Mouse (Mus musculus) left cerebral cortex, postnatal 25 days (tissue): ENCODE results near the gene Slc30a10. TPM values are rescaled to one million over a fixed set of nuclear protein-coding genes. Genes with fewer than 3 reads are reported as not detected.

ENCODE experiments used
- DNase-seq, 2 experiments: peaks; one replicate each; pipeline ENCODE4 v3.0.0; 2022; ENCODE audit warnings: low spot score in 2 of 2, mixed read lengths in 1 of 2
- intact Hi-C: fragments of 180-260 bp; cut with DNase I; formaldehyde crosslinking; loops from one replicate; pipeline ENCODE4 v1.15.1; 2025
- total RNA-seq, 2 experiments: library from RNA; stranded (reverse); gene quantifications; 2 replicates each; pipeline ENCODE4 v1.2.3; 2021

Slc30a10 gene
- total RNA-seq, 2 experiments from 2014 or later = 10.4 to 10.5 TPM

DNA sequence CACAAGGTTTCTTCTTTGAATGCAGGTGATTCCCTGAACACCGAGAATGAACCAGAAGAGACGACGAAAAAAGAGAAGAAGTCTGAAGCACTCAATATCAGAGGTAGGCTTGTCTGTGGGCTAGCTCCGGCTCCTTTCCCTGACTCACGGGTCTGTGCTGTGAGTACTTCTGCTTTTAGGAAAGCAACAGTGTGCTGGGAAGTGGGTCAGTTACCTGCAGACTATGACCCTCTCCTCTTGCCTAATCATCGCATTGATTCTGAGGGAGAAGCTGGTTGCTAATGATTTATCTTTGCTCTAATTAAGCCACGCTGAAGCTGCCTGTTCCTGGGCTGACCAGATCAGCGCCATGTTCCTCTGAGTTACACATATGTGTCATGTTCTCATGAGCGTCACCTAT lies 1.7 kb downstream of the Slc30a10 start:
- intact Hi-C loops = no loop called here
- DNase-seq = no peak

- DNase-seq = no peak
- intact Hi-C loops = no loop called here
These were observed 5.4 kb downstream of the Slc30a10 start for GRCm38 (mm10) chr1:185460096-185460495.

DNA sequence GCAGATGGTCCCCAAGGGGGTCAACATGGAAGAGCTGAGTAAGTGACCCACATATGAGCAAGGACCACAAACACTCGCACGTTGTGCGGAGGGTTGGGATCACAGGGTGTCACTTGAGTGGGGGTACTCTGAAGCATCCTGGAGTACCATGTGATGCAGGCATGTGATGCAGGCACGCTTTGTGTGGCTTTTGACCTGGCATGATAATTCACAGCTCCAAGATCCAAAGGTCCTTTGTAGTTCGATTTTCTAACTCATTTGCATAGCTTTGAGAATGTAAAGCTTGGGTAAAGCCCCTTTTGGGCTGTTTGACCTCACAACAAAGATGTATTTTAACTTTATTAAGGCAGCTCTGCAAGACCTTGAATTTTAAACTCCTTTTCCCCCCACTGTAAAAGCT lies 8.2 kb downstream of the Slc30a10 start:
- intact Hi-C loops = no loop called here
- DNase-seq = no peak

- no peak for DNase-seq
- intact Hi-C loops = no loop called here
These were observed 14.9 kb downstream of the Slc30a10 start for GRCm38 (mm10) chr1:185469551-185470021.

DNA sequence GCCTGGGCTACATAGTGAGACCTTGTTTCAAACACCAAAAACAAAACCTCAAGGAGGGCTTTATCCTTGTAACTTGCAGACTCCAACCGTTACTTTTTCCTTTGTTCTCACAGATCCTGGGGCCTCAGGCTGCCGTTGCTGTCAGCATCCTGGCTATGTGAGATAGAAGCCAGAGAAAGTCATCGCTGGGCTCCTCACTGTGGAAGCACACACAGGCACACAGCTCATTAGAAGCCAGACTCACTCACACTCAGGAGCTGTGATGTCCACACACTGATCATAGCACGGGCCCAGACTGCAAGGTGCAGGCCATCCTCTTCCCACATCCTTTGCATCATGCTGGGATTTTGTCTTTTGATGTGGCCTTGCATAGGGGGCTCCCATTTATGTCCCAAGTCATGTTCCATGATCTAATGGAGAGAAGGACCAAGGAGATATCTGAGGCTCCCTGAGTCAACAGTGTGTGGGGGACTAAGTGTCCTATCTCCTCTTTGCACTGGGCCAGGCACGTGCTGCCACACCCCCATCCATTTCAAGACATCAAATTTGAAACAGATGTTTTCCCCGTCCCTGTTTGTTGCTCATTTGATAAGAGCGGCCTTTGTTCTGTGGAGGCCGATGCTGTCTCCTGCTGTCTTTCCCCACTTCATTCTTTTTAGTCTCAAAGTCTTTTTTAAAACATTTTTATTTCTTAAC lies 17.5 kb downstream of the Slc30a10 start:
- intact Hi-C loops = no loop called here
- DNase-seq = no peak

- DNase-seq = no peak
- intact Hi-C loops = no loop called here
These were observed 18.1 kb downstream of the Slc30a10 start for GRCm38 (mm10) chr1:185472730-185473129.

GRCm38 (mm10) chr1:185473437-185473836 lies 18.8 kb downstream of the Slc30a10 start:
- DNase-seq = no peak
- intact Hi-C loops = no loop called here

- intact Hi-C loops = no loop called here
- no peak for DNase-seq
These were observed 25.2 kb downstream of the Slc30a10 start for GRCm38 (mm10) chr1:185479861-185480260.

DNA sequence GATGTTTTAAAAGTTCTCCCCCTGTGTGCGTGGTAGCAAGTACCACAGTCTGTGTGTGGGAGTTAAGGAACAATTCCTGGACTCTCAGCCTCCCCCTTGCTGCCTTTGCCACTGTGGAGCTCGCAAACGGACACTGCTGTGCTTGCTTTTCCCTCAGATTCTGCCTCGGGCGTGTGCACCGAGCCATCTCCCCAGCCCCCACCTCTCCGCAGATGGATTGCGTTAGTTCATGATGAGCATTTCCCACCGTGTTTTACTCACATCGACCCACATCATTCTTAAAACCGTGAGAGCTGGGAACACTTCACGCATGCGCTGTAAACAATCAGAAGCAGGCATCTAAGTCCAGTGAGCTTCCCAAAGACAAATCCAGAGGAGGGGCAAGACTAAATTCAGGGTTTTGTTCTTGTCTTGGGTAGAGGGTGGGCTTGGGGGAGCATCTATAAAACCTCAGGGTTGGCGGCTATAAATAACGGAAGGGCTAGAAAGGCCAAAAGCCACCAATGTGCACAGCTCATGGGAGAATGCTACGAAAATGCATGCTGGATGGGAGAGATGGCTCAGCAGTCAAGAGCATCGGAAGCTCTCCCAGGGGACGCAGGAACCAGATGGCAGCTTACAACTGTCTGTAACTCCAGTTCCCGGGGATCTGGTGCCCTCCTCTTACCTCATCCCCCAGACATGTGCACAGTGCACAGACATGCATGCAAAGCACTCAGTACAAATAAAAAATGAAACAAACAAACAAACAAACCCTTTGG lies 27.5 kb downstream of the Slc30a10 start:
- DNase-seq = peak; percentile 61 to 68
- intact Hi-C loops = no loop called here

DNA sequence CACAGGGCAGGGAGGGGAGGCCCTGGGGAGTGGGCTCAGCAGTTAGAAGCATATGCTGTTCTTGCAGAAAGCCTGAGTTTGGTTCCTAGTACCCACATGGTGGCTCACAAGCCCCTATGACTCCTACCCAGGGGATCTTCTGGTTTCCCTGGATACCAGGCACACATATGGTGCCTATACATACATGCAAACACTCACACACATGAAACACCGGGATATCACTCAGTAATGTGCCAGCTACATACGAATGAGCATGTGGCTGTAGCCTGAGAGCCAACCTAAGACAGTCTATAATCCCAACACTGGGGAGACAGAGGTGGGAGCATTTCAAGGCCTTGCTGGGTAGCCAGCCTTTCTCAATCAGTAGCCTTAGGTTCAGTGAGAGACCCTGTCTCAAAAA lies 28.1 kb downstream of the Slc30a10 start:
- no peak for DNase-seq
- intact Hi-C loops = no loop called here

DNA sequence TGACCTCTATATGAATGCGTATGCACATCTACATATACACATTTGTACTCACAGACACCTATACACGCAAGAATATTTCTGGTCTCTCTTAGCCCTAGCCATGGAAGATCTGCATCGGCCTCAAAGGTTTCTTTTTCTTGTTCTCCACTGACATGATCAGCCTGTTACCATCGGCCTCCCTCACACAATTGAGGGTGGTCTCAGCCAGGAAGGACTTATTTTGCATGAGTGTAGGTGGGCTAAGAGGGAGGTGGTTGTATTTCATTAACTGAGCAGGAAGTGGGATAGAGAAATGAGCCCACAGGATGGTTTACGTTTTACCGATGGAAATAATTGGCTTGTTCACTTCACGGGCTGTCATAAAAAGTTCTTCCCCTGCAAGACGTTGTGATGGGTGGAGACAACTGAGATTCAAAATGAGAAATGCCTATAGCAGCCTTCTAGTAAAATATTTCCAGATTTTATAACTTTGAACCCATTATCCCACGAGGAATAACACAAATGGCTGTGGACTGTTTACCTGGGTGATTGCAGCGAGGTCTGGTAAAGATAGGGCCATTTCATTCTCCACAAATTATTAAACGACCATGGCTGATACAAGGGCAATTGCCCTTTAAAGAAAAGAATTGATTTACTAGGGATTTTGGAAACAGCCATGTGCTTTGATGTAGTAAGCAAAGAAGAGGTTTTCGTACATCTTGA lies 28.9 kb downstream of the Slc30a10 start:
- intact Hi-C loops = no loop called here
- no peak for DNase-seq

- intact Hi-C loops = no loop called here
- DNase-seq = peak; percentile 20 to 24
These were observed 29.6 kb downstream of the Slc30a10 start for GRCm38 (mm10) chr1:185484281-185484680.

GRCm38 (mm10) chr1:185489893-185490292 lies 35.2 kb downstream of the Slc30a10 start:
- DNase-seq = no peak
- intact Hi-C loops = no loop called here

- intact Hi-C loops = no loop called here
- DNase-seq = no peak
These were observed 36.0 kb downstream of the Slc30a10 start for GRCm38 (mm10) chr1:185490603-185491002.

- peak in 1 of 2 experiments; percentile 41 for DNase-seq
- intact Hi-C loops = no loop called here
These were observed 38.9 kb downstream of the Slc30a10 start for GRCm38 (mm10) chr1:185493439-185494034.

- intact Hi-C loops = no loop called here
- DNase-seq = no peak
These were observed 42.3 kb downstream of the Slc30a10 start for GRCm38 (mm10) chr1:185496791-185497460.

DNA sequence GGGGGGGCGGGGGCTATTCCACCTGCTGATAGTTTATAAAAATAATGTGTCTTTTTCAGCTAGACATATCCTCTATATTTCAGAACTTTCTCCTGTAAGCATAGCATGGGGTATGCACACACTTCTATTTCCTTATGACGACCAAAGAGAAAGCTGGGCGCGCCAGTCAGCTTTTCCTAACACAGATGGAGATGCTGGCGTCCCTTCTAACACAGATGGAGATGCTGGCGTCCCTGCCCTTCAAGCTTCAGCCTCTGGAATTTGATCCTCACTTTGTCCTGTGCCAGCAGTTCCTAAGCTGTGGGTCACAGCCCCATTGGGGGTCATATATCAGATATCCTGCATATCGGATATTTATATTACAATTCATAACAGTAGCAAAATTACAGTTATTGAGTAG lies 46.0 kb downstream of the Slc30a10 start:
- DNase-seq = no peak

DNA sequence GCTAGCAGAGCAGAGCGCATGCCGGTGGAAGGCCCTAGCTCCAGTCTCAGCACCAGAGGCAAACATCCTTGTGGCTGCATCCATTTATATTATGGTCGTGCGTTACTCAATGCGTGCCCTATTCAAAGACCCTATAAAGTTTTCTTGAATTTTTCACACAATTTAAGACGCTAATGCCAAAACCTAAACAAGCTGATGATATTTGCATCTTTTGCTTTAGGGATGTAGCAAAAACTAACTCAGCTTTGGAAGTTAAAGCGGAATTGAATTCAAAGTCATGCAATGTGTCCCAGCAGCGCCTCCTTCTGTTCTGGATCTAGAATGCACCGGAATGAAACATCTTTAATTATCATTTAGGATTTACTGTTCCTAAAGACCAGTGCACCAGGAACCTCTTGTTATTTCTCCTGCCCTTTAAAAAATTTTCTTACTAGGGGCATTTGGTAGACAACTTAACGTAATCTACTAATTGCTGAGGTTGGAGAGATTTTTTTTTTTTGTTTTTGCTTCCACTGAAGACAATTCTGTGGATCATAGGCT lies 47.2 kb downstream of the Slc30a10 start:
- peak; percentile 58 to 75 for DNase-seq
- intact Hi-C loops = loop anchor here (5.0 kb wide), 1 partner anchor 65 kb away; no protein-coding TSS in a partner anchor

More for the DNA sequence above, 46.0 kb downstream of the Slc30a10 start:
- intact Hi-C loops = loop anchor here (5.0 kb wide), 1 partner anchor 63 kb away; no protein-coding TSS in a partner anchor

GRCm38 (mm10) chr1:185502550-185502949 lies 47.9 kb downstream of the Slc30a10 start:
- no peak for DNase-seq
- intact Hi-C loops = loop anchor here (5.0 kb wide), 1 partner anchor 65 kb away; no protein-coding TSS in a partner anchor
